Mouse (Mus musculus): ENCODE measurements at regions not wholly inside any gene's neighbourhood (a gene's known extent, or its start where the extent isn't known, plus 50 kb on each side); places are given as distances from the start of the nearest gene placed in this dataset.
A peak's percentile ranks its signal among the peaks of the same experiment; 100 is the strongest.

- DNase-seq, result no peak
Measured at GRCm38 (mm10) chr7:129987713-129988112, 396.1 kb downstream of the Wdr11 start.

GRCm38 (mm10) chr7:129993446-129994223 lies 402.0 kb downstream of the Wdr11 start:
- no peak for DNase-seq

GRCm38 (mm10) chr7:129995529-129995928 lies 403.9 kb downstream of the Wdr11 start:
- DNase-seq, result no peak

GRCm38 (mm10) chr7:130001064-130001463 lies 409.4 kb downstream of the Wdr11 start:
- peak in 1 of 2 experiments; percentile 15 for DNase-seq

- no peak for DNase-seq
Measured at GRCm38 (mm10) chr7:130002002-130002401, 410.3 kb downstream of the Wdr11 start.

GRCm38 (mm10) chr7:130005406-130005805 lies 413.7 kb downstream of the Wdr11 start:
- no peak for DNase-seq

- DNase-seq, result no peak
Measured at GRCm38 (mm10) chr7:130007993-130008583, 416.4 kb downstream of the Wdr11 start.

- no peak for DNase-seq
Measured at GRCm38 (mm10) chr7:130008591-130009418, 417.1 kb downstream of the Wdr11 start.

GRCm38 (mm10) chr7:130012067-130012466 lies 420.4 kb downstream of the Wdr11 start:
- no peak for DNase-seq

GRCm38 (mm10) chr7:130013109-130013508 lies 421.4 kb downstream of the Wdr11 start:
- no peak for DNase-seq

- no peak for DNase-seq
Measured at GRCm38 (mm10) chr7:130014609-130015008, 422.9 kb downstream of the Wdr11 start.

- no peak for DNase-seq
Measured at GRCm38 (mm10) chr7:130015375-130016014, 423.8 kb downstream of the Wdr11 start.

GRCm38 (mm10) chr7:130016015-130016874 lies 424.6 kb downstream of the Wdr11 start:
- no peak for DNase-seq

GRCm38 (mm10) chr7:130018891-130019290 lies 427.2 kb downstream of the Wdr11 start:
- no peak for DNase-seq

GRCm38 (mm10) chr7:130028945-130029344 lies 437.3 kb downstream of the Wdr11 start:
- DNase-seq, result no peak

- no peak for DNase-seq
Measured at GRCm38 (mm10) chr7:130030711-130031110, 439.0 kb downstream of the Wdr11 start.

GRCm38 (mm10) chr7:130036235-130036634 lies 444.6 kb downstream of the Wdr11 start:
- DNase-seq, result no peak

- no peak for DNase-seq
Measured at GRCm38 (mm10) chr7:130036845-130037572, 445.3 kb downstream of the Wdr11 start.

- DNase-seq, result peak; percentile 10 to 21
Measured at GRCm38 (mm10) chr7:130037573-130037925, 445.9 kb downstream of the Wdr11 start.

- no peak for DNase-seq
Measured at GRCm38 (mm10) chr7:130040596-130040995, 448.9 kb downstream of the Wdr11 start.

GRCm38 (mm10) chr7:130041402-130041965 lies 449.8 kb downstream of the Wdr11 start:
- DNase-seq, result no peak

All from cerebellum, postnatal 14 days (tissue).